Mouse (Mus musculus): ENCODE results near the gene Gm28041. TPM values are rescaled to one million over a fixed set of nuclear protein-coding genes. Genes with fewer than 3 reads are reported as not detected.
"Not testable (repeated sequence)": the region's sequence is repeated elsewhere in the genome, so short reads cannot be mapped to it uniquely, and the experiment has no call there.

Gm28041 gene
- polyA plus RNA-seq (2015; fragmentation: Nextera tagmentation; extraction: Ambion mirVana) = 0.21 and 0.50 TPM in 2 replicates

- not testable (repeated sequence) for H3K27ac ChIP-seq; H3K9me3 ChIP-seq (replicated peaks); H3K36me3 ChIP-seq; H3K4me1 ChIP-seq; H3K27me3 ChIP-seq
- peak; percentile 99 for ATAC-seq (replicated peaks; ENCODE audit: low FRiP score)
- WGBS = 17% methylated on average over 15 of the region's 15 CpGs
- H3K4me3 ChIP-seq (replicated peaks) = peak within 1 kb of the TSS; percentile 56
- 0 out of 2 replicates have a peak within 1 kb of the TSS, but pooled peaks have one; percentile 38 for H3K9ac ChIP-seq
- peak within 1 kb of the TSS; percentile 61 for H3K4me2 ChIP-seq
Measured at GRCm38 (mm10) chr13:67375050-67375911, at the start of gene Gm28041, which contains the start of gene Zfp456. Gene Gm28041 (minus strand): TSS chr13:67375733. Gene Zfp456 (minus strand): TSS chr13:67375810.

- not testable (repeated sequence) for H3K4me3 ChIP-seq (replicated peaks); H3K36me3 ChIP-seq; H3K4me1 ChIP-seq; ATAC-seq (replicated peaks; ENCODE audit: low FRiP score); H3K27ac ChIP-seq; H3K9me3 ChIP-seq (replicated peaks); H3K4me2 ChIP-seq; H3K27me3 ChIP-seq; H3K9ac ChIP-seq
- 96% methylated on average over 2 of the region's 2 CpGs for WGBS
Measured at GRCm38 (mm10) chr13:67422532-67422931, 47.0 kb upstream of the Gm28041 start.

- no peak within 1 kb of the TSS for H3K27ac ChIP-seq
- peaks cover 9% of the 10 kb centered on the region; the same call in 1 of the 2 replicates for H3K4me1 ChIP-seq
Measured at GRCm38 (mm10) chr13:67421207-67421857, 45.8 kb upstream of the Gm28041 start, which contains the start of gene Zfp459. Gene Zfp459 (minus strand): TSS chr13:67421418.

GRCm38 (mm10) chr13:67420558-67421206 lies 45.1 kb upstream of the Gm28041 start:
- no peaks in the 10 kb centered on the region for H3K36me3 ChIP-seq
- WGBS = 29% methylated on average over 11 of the region's 11 CpGs
- ATAC-seq (replicated peaks; ENCODE audit: low FRiP score) = peak; percentile 44; the same call in 1 of the 2 replicates

More at GRCm38 (mm10) chr13:67421207-67421857, 45.8 kb upstream of the Gm28041 start, which contains the start of gene Zfp459:
- H3K9ac ChIP-seq = peak within 1 kb of the TSS; percentile 54
- H3K9me3 ChIP-seq (replicated peaks) = no peaks in the 10 kb centered on the region
- H3K4me3 ChIP-seq (replicated peaks) = peak within 1 kb of the TSS; percentile 64
- WGBS = 1% methylated on average over 22 of the region's 22 CpGs
- ATAC-seq (replicated peaks; ENCODE audit: low FRiP score) = peak; percentile 93
- H3K27me3 ChIP-seq = no peaks in the 10 kb centered on the region
- H3K4me2 ChIP-seq = peak within 1 kb of the TSS; percentile 86
- no peaks in the 10 kb centered on the region for H3K36me3 ChIP-seq

GRCm38 (mm10) chr13:67416811-67417210 lies 41.3 kb upstream of the Gm28041 start:
- Histone ChIP-seq H3K9ac (no peak overlapping the region), H3K4me3 (replicated peaks) (no peak overlapping the region), H3K4me1 (peaks cover 8% of the 10 kb centered on the region; the same call in 1 of the 2 replicates), H3K4me2 (no peak overlapping the region), H3K27me3 (no peaks in the 10 kb centered on the region), H3K27ac (no peak overlapping the region), H3K9me3 (replicated peaks) (no peaks in the 10 kb centered on the region), H3K36me3 (no peaks in the 10 kb centered on the region)
- no peak for ATAC-seq (replicated peaks; ENCODE audit: low FRiP score)
- 92% methylated on average over 3 of the region's 3 CpGs for WGBS

More at GRCm38 (mm10) chr13:67420558-67421206, 45.1 kb upstream of the Gm28041 start:
- Histone ChIP-seq H3K4me3 (replicated peaks) (peak overlapping the region; percentile 64), H3K4me2 (peak overlapping the region; percentile 86), H3K27ac (no peak overlapping the region), H3K9me3 (replicated peaks) (no peaks in the 10 kb centered on the region), H3K4me1 (peaks cover 9% of the 10 kb centered on the region; the same call in 1 of the 2 replicates), H3K27me3 (no peaks in the 10 kb centered on the region), H3K9ac (peak overlapping the region; percentile 54)

- no peak overlapping the region for H3K9ac ChIP-seq
- 89% methylated on average over 6 of the region's 6 CpGs for WGBS
- no peak overlapping the region for H3K4me2 ChIP-seq
- no peak overlapping the region for H3K4me3 ChIP-seq (replicated peaks)
- H3K36me3 ChIP-seq = no peaks in the 10 kb centered on the region
- no peak for ATAC-seq (replicated peaks; ENCODE audit: low FRiP score)
- H3K27ac ChIP-seq = no peak overlapping the region
- H3K4me1 ChIP-seq = peaks cover under 1% of the 10 kb centered on the region; the same call in 1 of the 2 replicates
- H3K9me3 ChIP-seq (replicated peaks) = no peaks in the 10 kb centered on the region
- H3K27me3 ChIP-seq = no peaks in the 10 kb centered on the region
Measured at GRCm38 (mm10) chr13:67415759-67416158, 40.2 kb upstream of the Gm28041 start.

GRCm38 (mm10) chr13:67413634-67414033 lies 38.1 kb upstream of the Gm28041 start:
- H3K4me1 ChIP-seq; H3K9me3 ChIP-seq (replicated peaks); H3K27me3 ChIP-seq; H3K36me3 ChIP-seq; H3K27ac ChIP-seq; H3K9ac ChIP-seq; H3K4me3 ChIP-seq (replicated peaks); ATAC-seq (replicated peaks; ENCODE audit: low FRiP score); H3K4me2 ChIP-seq: not testable (repeated sequence)
- WGBS = 75% methylated on average over 3 of the region's 3 CpGs

GRCm38 (mm10) chr13:67399183-67399903 lies 23.8 kb upstream of the Gm28041 start, which contains the start of gene Zfp429:
Gene Zfp429 (minus strand): TSS chr13:67399819.
- Histone ChIP-seq H3K27ac (peak within 1 kb of the TSS; percentile 58; the same call in 1 of the 2 replicates), H3K4me2 (peak within 1 kb of the TSS; percentile 58), H3K4me3 (replicated peaks) (peak within 1 kb of the TSS; percentile 62), H3K9ac (peak within 1 kb of the TSS; percentile 43; the same call in 1 of the 2 replicates)
- ATAC-seq (replicated peaks; ENCODE audit: low FRiP score) = peak; percentile 97
- H3K9me3 ChIP-seq (replicated peaks); H3K4me1 ChIP-seq; H3K27me3 ChIP-seq; H3K36me3 ChIP-seq: not testable (repeated sequence)
- 5% methylated on average over 16 of the region's 16 CpGs for WGBS

- H3K36me3 ChIP-seq; H3K4me2 ChIP-seq; H3K27ac ChIP-seq; H3K9ac ChIP-seq; H3K4me3 ChIP-seq (replicated peaks); H3K4me1 ChIP-seq; ATAC-seq (replicated peaks; ENCODE audit: low FRiP score); H3K27me3 ChIP-seq; H3K9me3 ChIP-seq (replicated peaks): not testable (repeated sequence)
- WGBS = 86% methylated on average over 3 of the region's 3 CpGs
Measured at GRCm38 (mm10) chr13:67376255-67376654, 722 bp upstream of the Gm28041 start.

- Histone ChIP-seq H3K4me3 (replicated peaks) (peak within 1 kb of the TSS; percentile 79), H3K27me3 (no peaks in the 10 kb centered on the region), H3K4me1 (peaks cover 3% of the 10 kb centered on the region; the same call in 1 of the 2 replicates), H3K27ac (peak within 1 kb of the TSS; percentile 75), H3K4me2 (peak within 1 kb of the TSS; percentile 71), H3K9ac (peak within 1 kb of the TSS; percentile 74), H3K9me3 (replicated peaks) (no peaks in the 10 kb centered on the region), H3K36me3 (no peaks in the 10 kb centered on the region)
- WGBS = under 1% methylated on average over 15 of the region's 15 CpGs
- peak; percentile 95 for ATAC-seq (replicated peaks; ENCODE audit: low FRiP score)
Measured at GRCm38 (mm10) chr13:67360131-67360744, 15.3 kb downstream of the Gm28041 start, which contains the start of the genes Gm28044 and Zfp953. Gene Gm28044 (minus strand): TSS chr13:67360536. Gene Zfp953 (minus strand): TSS chr13:67360605.

GRCm38 (mm10) chr13:67351854-67352253 lies 23.7 kb downstream of the Gm28041 start:
- Histone ChIP-seq H3K4me3 (replicated peaks) (no peak overlapping the region), H3K4me1 (no peaks in the 10 kb centered on the region), H3K9ac (no peak overlapping the region), H3K9me3 (replicated peaks) (no peaks in the 10 kb centered on the region), H3K4me2 (no peak overlapping the region), H3K36me3 (no peaks in the 10 kb centered on the region), H3K27me3 (no peaks in the 10 kb centered on the region), H3K27ac (no peak overlapping the region)
- no peak for ATAC-seq (replicated peaks; ENCODE audit: low FRiP score)

Measured in kidney, embryonic 15.5 days (tissue).